Mouse (Mus musculus) mesoderm, embryonic 11.5 days (tissue): ENCODE measurements around the gene Ms4a3.

ENCODE experiments used
- DNase-seq: peaks from one replicate; pipeline ENCODE4 v3.0.0-alpha.2; 2012; ENCODE audit warnings: low read depth, low spot score

Gene Ms4a3

GRCm38 (mm10) chr19:11589205-11589604 lies 51.4 kb downstream of the Ms4a3 start:
- no peak for DNase-seq
